Mouse (Mus musculus): ENCODE data around the gene Nos2.

GRCm38 (mm10) chr11:78935178-78935577 is 14.6 kb downstream of the Nos2 start:
- TF ChIP-seq CTCF (IDR thresholded peaks at IDR 0.05; ENCODE audit: low read depth, low read length) (no peak), POLR2A (IDR thresholded peaks at IDR 0.05; ENCODE audit: borderline replicate concordance, low read depth, low read length) (no peak)
